Mouse (Mus musculus): Measurements from ENCODE around the gene Zscan12. TPM values are rescaled to one million over a fixed set of nuclear protein-coding genes. Genes with fewer than 3 reads are reported as not detected.

Gene Zscan12
- polyA plus RNA-seq, 1 experiment from 2014 or later: 11.4 TPM

Small RNA genes within 50 kb of the gene (microRNA-seq; reads per million reads assigned to microRNA genes)
- not detected for gene Mir6942

Other genes starting within 250 kb of the Zscan12 start
- not detected in 2 replicates for gene Olfr263, start 233.2 kb upstream of the Zscan12 start, polyA plus RNA-seq (2014; fragmentation: Nextera tagmentation; extraction: Ambion mirVana)
- not detected in 2 replicates for gene Olfr1368, start 217.0 kb upstream of the Zscan12 start, polyA plus RNA-seq (2014; fragmentation: Nextera tagmentation; extraction: Ambion mirVana)
- 68.2 and 87.9 TPM in 2 replicates for gene Trim27, start 183.4 kb upstream of the Zscan12 start, polyA plus RNA-seq (2014; fragmentation: Nextera tagmentation; extraction: Ambion mirVana)
- gene Gpx5, start 70.1 kb upstream of the Zscan12 start, polyA plus RNA-seq (2014; fragmentation: Nextera tagmentation; extraction: Ambion mirVana): not detected in 2 replicates
- gene Gpx6, start 50.7 kb upstream of the Zscan12 start, polyA plus RNA-seq (2014; fragmentation: Nextera tagmentation; extraction: Ambion mirVana): 0.35 TPM in 1 of 2 replicates, not detected in the other
- not detected in 2 replicates for gene Olfr1367, start 15.9 kb upstream of the Zscan12 start, polyA plus RNA-seq (2014; fragmentation: Nextera tagmentation; extraction: Ambion mirVana)
- gene Zkscan3, start 39.9 kb downstream of the Zscan12 start, polyA plus RNA-seq (2014; fragmentation: Nextera tagmentation; extraction: Ambion mirVana): 66.5 and 70.2 TPM in 2 replicates
- gene Pgbd1, start 78.2 kb downstream of the Zscan12 start, polyA plus RNA-seq (2014; fragmentation: Nextera tagmentation; extraction: Ambion mirVana): 4.1 and 4.6 TPM in 2 replicates
- 23.0 and 25.3 TPM in 2 replicates for gene Zscan26, start 90.9 kb downstream of the Zscan12 start, polyA plus RNA-seq (2014; fragmentation: Nextera tagmentation; extraction: Ambion mirVana)
- 3.0 and 3.9 TPM in 2 replicates for gene Nkapl, start 105.7 kb downstream of the Zscan12 start, polyA plus RNA-seq (2014; fragmentation: Nextera tagmentation; extraction: Ambion mirVana)
- gene Zkscan4, start 116.1 kb downstream of the Zscan12 start, polyA plus RNA-seq (2014; fragmentation: Nextera tagmentation; extraction: Ambion mirVana): 10.5 and 11.3 TPM in 2 replicates
- gene Gm10065, start 116.6 kb downstream of the Zscan12 start, polyA plus RNA-seq (2014; fragmentation: Nextera tagmentation; extraction: Ambion mirVana): not detected in 2 replicates
- 0.18 and 0.67 TPM in 2 replicates for gene AK157302, start 132.4 kb downstream of the Zscan12 start, polyA plus RNA-seq (2014; fragmentation: Nextera tagmentation; extraction: Ambion mirVana)
- 8.3 and 8.5 TPM in 2 replicates for gene Gm11273, start 138.6 kb downstream of the Zscan12 start, polyA plus RNA-seq (2014; fragmentation: Nextera tagmentation; extraction: Ambion mirVana)
- 7.0 and 9.5 TPM in 2 replicates for gene Zkscan8, start 168.3 kb downstream of the Zscan12 start, polyA plus RNA-seq (2014; fragmentation: Nextera tagmentation; extraction: Ambion mirVana)
- 0.11 and 0.17 TPM in 2 replicates for gene Olfr1366, start 180.0 kb downstream of the Zscan12 start, polyA plus RNA-seq (2014; fragmentation: Nextera tagmentation; extraction: Ambion mirVana)
- gene Olfr1535, start 197.1 kb downstream of the Zscan12 start, polyA plus RNA-seq (2014; fragmentation: Nextera tagmentation; extraction: Ambion mirVana): 0.13 TPM in 1 of 2 replicates, not detected in the other
- gene Olfr1364, start 218.9 kb downstream of the Zscan12 start, polyA plus RNA-seq (2014; fragmentation: Nextera tagmentation; extraction: Ambion mirVana): not detected in 2 replicates

All from neural tube, embryonic 14.5 days (tissue).